Mouse (Mus musculus) adrenal gland, adult 8-10 months (tissue): ENCODE results near the gene Cds2. TPM values are rescaled to one million over a fixed set of nuclear protein-coding genes. Genes with fewer than 3 reads are reported as not detected.
"Not testable (repeated sequence)": the region's sequence is repeated elsewhere in the genome, so short reads cannot be mapped to it uniquely, and the experiment has no call there.

Source experiments
- DNase-seq: peaks from one replicate; pipeline ENCODE4 v3.0.0; 2022
- total RNA-seq, 4 experiments: library from RNA; stranded (reverse); gene quantifications; 2 replicates each; pipeline ENCODE4 v1.2.4; 2022

The Cds2 gene
- total RNA-seq, 4 experiments from 2014 or later, result 73.5 to 114 (median 87.4) TPM

DNA sequence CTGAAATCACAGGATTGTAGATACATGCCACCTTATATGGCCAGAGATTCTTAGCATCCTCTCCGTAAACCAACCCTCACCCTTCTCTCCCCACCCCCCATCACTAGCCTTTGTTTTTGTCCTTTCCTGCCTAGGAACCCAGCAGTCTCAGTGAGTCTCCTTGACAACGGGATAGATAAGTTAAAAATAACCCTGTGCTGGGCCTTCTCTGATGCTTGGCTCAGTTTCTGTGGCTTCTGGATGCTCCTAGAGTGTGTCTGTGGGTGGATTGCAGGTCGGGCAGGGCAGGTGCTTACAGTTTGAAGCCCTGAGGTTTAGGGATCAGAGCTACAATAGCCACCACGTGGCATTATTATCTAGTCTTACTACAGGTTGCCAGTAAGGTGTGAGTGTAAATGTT lies 29.1 kb downstream of the Cds2 start:
- DNase-seq, result no peak

DNA sequence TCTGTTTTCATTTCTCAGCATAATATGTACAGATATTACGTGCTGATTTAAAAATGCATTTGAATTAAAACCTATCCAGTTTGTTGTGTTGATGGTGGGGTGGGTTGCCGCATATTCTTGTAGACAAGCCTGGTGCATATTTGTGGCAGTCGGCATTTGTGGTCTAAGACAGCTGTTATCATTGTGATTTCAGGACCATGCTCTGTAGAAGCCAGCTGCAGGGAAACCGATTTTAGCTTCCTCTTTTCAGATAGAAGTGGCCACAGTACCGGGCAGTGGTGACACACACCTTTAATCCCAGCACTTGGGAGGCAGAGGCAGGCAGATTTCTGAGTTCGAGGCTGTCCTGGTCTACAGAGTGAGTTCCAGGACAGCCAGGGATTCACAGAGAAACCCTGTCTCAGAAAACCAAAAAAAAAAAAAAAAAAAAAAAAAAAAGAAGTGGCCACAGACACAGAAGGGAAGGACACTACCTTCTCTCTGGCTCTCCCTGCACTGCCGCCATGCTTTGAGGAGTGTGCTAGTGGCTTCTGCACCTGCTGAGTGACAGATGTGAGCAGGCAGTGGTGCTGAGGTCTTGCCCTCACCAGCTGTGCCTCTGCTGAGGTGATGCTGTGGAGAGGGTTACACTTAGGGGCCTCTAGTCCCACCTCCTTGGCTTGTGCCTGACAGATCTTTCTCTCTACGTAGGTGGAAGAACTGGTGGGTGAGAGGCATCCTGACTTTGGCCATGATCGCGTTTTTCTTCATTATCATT lies 30.9 kb downstream of the Cds2 start:
- DNase-seq, result no peak

DNA sequence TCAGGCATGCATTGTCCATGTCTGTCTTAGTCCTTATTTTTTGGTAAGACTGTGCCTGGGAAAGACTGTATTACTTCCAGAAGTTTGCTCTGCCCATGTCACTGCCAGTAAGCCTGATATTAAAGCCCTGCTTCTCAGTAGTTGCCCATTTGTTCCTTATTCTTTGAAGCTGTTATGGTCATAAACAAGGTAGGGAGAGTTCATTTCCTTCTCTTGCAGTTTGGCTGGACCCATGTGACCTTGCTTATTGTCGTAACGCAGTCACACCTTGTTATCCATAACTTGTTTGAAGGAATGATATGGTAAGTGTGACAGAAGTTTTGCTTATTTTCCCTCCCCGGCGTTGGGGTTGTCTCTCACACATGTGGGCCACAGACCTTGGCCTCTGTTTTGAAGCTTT lies 35.3 kb downstream of the Cds2 start:
- DNase-seq, result no peak

DNA sequence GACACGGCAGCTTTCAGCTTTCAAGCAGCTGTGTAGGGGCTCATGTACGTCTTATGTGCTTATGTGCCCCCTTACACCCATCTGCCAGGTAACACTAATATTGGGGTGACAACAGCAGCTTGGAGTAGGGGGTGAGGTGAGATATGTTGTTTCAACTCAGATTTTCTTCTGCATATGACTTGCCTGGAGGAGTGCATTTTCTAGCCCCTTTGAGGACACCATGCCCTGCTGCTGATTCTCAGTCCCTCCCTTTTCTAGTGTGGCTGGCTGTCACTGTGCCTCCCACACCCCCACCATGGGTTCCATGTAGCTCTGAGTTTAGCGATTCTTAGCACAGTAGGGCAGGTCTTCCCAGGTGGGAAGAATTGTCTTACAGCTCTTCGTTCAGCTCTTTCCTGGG lies 38.5 kb downstream of the Cds2 start:
- DNase-seq, result no peak

DNA sequence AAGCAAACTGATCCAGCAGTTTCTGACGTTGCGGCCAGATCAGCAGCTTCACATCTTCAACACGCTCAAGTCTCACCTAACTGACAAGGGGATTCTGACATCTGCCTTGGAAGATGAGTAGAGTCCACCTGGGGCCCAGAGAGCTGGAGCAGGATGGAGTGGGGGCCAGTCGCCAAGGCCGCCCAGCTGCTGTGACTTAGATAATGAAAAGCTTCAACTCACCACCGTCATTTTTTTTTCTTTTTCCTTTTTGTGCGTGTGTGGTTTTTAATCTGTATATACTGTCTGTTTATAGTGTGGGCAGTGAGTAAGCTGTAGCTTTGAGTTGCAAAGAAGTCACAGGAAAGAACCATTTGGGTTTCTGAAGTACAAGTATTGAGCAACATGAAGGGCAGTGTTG lies 42.2 kb downstream of the Cds2 start:
- no peak for DNase-seq

DNA sequence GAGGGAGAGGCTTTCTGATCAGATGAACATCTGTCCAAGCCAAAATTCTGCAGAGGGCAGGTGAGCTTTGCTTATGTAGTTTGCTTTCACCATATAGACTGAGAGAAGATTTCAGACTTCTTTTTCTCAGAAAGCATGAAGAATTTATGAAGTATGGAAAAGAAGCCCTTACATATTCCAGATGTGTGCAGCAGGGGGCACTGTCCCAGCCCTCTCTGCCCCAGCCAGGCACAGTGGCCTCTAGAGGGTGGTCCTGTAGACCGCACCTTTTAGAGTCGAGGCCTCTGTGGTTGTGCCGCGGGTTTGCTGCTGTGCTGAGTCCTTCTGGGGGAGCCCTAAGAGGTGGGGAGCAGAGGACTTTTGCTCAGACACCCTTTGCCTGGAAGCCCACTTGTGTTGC lies 43.0 kb downstream of the Cds2 start:
- DNase-seq, result no peak

DNA sequence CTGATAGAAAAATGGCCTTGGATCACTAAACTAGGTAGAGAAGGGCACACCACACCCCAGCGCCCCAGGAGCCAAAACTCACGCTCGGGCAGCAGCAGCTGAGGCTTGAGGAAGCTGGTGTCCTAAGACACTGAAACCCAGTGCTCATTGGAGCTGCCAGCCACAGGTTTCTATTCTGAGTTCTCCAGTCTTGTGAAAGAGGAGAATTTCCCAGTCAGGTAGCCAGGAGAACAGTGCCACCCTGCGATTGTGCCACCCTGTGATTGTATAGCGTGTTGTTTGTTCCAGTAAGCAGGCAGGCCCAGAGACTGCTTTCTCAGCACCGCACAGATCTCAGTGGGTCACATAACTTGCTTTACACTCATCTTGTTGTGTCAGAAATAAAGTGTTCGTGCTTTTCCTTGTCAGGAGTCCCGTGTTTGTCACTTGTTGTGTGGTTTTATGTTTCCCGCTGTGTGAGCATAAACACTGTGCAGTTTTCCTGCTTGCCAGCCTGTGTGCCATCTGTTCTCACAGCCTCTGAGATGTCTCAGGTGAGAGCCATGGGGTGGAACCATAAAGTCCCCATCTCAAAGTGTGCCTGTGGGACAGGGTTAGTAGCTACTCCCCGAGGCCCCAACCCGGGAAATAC lies 44.4 kb downstream of the Cds2 start:
- no peak for DNase-seq

DNA sequence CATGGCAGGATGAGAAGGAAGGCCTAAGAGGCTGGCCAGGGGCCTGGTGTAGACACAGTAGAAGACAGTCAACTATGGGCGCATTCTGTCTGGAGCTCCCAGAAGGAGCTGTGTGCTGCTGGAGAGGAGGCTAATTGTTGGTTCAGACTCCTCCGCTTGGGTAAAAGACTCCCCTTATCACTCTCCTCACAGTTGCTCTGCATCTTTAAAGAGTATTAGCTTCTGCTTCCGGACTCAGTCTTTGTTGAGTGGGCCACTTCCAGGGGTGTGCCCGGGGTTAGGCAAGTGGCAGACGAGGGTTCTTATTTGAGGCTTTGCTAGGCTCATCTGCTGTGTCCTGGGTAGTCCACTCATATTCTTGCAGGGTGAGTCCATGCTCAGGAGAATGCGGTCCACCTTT lies 45.9 kb downstream of the Cds2 start:
- DNase-seq, result no peak

DNA sequence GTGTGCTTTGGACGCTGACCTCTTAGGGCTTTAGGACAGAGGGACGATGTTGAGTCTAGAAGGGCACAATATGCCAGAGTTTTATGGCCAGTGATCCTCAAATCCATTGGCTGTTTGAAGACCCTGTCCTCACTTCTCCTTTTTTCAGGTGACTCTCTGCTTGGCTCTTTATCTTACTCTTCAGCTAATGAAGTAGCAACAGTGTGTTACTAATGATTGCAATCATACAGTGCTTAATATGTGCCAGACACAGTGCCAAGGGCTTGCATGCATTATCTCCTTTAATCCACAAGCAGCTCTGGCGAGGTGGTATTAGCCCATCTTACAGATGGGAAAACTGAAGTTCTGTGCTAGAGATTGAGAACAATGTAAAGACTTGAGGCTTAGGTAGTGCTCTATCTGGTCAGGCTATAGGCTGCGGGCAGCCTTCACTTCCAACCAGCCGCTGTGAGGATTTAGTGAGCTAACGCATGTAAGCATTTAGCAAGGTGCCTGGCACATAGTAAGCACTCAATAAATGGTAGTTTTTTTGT lies 46.5 kb downstream of the Cds2 start:
- DNase-seq, result no peak

DNA sequence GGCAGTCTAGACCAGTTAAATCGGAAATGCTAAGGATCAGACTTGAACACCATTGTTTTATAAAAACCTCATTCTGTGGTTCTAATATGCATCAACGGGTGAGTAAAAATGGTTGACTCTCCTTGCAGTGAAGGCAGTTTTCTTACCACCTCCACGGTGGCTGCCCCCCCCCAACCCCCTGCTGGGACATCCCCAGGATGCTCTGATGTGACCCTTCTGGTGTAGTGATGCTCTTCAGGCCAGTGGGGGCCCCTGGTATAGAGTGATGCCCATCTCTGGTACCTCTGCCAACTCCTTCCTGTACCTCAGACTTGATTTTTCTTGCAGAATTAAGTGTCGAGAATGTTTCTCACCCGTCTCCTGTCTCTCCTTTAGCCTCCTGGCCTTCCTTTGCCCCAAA lies 49.7 kb downstream of the Cds2 start:
- no peak for DNase-seq

DNA sequence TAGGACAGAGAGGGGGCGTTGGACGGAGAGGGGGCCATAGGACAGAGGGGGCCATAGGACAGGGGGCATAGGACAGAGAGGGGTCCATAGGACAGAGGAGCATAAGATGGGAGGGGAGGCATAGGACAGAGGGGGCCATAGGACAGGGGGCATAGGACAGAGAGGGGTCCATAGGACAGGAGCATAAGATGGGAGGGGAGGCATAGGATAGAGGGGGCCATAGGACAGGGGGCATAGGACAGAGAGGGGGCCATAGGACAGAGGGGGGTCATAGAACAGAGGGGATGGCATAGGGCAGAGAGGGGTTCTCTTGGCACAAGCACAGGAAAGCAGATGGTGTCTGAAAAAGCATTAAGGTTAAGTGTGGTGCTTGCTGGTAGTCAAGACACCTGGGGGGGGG lies 50.6 kb downstream of the Cds2 start:
- no peak for DNase-seq

DNA sequence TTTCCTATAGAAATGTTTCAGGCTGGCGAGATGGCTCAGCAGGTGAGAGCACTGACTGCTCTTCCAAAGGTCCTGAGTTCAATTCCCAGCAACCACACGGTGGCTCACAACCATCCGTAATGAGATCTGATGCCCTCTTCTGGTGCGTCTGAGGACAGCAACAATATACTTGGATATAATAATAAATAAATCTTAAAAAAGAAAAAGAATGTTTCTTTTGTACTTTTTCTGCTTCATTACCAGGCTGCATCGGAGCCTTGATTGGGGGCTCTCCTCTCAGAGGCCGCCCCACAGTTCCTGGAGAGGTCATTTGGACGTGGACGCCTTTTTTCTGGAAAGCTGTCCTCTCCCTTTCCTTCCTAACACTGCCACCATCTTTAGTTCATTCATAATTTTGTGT lies 51.1 kb downstream of the Cds2 start:
- not testable (repeated sequence) for DNase-seq

DNA sequence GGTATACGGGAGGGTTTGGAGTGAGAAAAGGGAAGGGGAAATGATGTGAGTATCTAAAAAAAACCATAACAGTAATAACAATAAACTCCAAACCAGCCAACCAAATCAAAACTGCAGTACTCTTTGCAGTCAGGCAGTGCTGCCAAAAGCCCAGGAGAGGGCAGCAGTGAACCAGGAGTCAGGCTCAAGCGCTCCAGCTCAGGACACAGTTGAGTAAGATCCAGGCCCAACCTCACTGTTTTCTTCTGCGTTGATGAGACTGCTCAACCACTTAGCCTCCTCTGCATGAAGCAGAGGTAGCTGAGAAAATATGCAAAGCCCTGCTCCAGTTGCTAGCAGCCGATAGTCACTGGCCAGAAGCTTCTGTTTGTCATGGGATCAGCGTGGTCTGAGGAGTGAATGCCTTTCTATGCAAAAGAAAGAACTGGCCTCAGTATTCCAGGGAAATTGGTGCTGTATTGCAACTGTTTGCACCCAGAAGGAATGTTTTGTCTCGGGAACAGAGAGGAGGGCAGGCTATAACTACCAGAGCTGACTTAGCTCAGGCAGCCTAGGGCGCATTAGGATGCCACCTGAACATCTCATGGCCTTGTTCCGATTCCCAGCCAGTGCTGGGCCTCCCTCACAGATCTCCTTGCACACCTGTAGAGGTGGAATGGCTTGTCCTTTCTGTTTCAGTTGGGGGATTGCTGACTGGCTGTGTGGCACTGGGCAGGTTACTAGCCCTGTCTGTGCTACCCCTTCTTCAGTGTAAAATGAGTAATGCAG lies 53.3 kb downstream of the Cds2 start:
- peak; percentile 22 for DNase-seq

DNA sequence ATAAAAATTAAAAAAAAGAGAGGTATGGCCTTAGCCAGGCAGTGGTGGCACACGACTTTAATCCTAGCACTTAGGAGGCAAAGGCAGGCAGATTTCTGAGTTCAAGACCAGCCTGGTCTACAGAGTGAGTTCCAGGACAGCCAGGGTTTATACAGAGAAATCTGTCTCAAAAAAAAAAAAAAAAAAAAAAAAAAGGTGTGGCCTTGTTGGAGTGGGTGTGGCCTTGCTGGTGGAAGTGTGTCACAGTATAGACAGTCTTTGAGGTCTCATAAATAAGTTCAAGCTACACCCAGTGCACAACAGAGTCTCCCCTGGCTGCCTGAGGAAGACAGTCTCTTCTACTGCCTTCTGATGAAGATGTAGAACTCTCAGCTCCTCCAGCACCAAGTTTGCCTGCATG lies 54.2 kb downstream of the Cds2 start:
- no peak for DNase-seq

DNA sequence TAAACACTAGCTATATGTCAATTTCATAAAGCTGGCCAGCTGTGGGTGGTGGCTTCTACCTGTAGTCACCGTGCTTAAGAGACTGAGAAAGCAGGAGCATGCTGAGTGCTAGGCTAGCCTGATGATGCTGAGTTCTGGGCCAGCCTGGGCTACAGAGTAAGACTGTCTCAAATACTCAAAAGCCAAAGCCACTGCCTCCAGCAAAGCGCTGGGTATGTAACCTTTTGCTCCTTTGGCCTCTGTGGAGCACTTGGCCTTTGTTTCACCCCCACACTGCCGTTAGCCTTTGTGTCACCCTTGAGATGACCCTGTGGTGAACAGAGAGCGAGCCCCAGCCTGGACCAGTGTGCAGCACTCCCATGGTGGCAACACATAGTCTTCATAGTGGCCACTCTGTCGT lies 57.6 kb downstream of the Cds2 start:
- DNase-seq, result no peak

DNA sequence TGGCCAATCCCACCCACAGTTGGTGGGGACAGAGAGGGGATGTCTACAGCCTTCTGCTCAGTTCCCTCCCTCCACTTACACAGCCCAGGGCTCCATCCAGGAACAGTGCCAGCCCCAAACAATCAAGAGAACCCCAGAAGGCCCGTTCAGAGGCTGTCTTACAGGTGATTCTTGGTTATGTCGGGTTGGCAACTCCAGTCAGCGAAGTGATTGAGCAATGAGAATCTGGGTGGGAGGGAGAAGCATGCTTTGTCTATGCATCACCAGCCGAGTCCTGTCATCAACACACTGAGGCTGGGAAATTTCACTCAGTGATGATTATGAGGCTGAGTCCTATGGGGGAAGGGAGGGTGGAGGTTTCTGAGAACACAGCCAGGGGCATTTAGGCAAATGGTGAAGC lies 60.6 kb downstream of the Cds2 start:
- no peak for DNase-seq

DNA sequence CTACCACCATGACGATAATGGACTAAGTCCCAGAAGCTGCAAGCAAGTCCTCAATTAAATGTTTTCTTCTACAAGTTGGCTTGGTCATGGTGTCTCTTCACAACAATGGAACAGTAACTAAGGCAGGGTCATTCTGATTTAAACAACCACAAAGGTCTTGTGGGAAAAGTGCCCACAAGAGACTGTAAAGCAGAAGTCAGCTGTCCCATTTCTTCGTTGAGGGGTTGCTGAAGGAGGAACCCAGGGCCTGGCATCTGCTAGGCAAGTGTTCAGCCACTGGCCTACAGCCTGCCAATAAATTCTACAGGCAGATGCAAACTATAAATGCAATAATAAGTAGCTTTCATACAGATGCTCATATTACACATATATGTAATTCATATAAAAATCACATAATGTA lies 74.3 kb downstream of the Cds2 start:
- DNase-seq, result no peak

DNA sequence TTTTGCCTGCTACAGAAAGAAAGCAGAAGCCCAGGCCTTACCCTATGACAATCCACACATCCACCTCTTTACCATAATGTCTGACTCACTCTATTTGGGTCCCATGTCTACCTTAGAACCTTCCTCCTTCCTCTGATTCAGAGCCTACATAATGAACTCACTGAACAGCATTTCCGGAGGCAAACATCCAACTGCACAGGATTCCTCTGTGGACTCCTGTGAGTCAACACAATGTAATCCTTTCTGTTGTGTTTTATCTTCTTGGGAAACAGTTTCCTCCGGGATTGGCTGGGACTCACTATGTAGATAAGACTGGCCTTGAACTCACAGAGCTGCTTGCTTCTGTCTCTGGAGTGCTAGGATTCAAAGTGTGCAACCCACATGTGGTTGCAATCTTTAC lies 77.4 kb downstream of the Cds2 start:
- peak; percentile 2 for DNase-seq

DNA sequence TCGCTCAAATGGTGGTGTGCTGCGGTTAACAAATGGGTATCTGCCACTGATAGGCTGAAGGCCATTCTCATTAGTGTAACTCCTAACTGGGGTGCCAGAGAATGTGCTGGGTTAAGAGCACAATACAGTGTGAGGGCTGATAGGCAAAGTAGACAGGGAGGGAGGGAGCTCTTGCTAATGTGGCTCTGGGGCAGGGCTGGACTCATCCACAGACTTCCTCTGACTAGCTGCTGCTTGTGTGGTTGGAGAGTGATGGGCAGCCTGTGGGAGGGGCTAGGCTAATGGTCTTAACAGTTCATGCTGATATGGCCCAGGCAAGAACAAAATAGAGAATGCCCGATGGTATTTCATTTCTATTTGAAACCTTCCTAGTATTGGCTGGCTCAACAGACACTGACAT lies 78.3 kb downstream of the Cds2 start:
- no peak for DNase-seq

DNA sequence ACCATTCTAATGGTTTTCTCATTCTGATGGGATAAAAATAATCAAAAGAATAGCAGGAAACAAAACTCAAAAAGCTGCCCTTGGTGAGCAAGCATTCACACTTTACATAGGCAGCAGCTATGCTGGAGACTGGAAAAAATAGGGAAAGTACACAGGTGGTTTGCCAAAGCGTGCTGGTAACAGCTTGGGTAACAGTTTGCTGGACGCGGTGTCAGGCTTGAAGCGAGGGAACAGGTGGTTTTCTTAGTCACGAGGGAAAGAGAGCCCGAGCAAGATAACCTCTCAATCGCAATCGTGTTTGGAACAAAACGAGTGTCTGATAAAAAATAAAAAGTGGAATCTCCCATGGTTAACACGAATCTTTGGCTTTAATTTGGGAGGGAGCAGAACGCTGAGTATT lies 80.9 kb downstream of the Cds2 start:
- DNase-seq, result no peak
